In the genomic region with DNA sequence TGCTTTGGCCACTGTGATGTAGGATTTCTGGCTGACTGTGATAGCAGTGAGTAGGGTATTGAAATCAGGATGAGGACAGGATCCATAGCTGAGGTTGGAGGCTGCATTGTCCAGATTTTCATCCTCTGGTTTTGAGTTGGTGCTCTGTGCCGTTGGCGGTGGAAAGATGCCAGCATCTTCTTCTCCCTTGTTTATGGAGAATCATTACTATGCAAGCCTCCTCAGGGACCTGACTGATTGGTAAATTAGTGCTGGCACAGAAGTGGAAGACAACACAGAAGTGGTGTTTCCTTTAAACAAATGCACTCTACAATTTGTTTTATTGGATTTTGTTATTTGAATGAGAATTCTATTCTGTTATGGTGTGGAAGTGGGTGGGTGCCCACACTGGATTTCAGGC, we compare ENCODE assay signal across 16 mouse cellular contexts.
"Had no signal": no experiment of that assay in that cellular context is flagged by ENCODE, and none has a peak within 500 bp of the region (broad histone marks: within the 10 kb centered on the region; RNA-seq: fewer than 3 reads in every experiment).

No protein-coding gene starts in this region.

- H3K27ac ChIP-seq: kidney, postnatal 0 days; layer of hippocampus, adult 2 months; liver, embryonic 13.5 days; midbrain, embryonic 15.5 days; stomach, embryonic 15.5 days had no signal

- H3K27me3 ChIP-seq: midbrain, embryonic 15.5 days; stomach, embryonic 15.5 days had no signal

- H3K4me3 ChIP-seq: layer of hippocampus, adult 2 months; liver, embryonic 13.5 days; midbrain, embryonic 15.5 days; myocyte; stomach, embryonic 15.5 days had no signal

- H3K36me3 ChIP-seq: liver, embryonic 13.5 days; midbrain, embryonic 15.5 days; stomach, embryonic 15.5 days had no signal

- H3K9me3 ChIP-seq: liver, embryonic 13.5 days; midbrain, embryonic 15.5 days; stomach, embryonic 15.5 days had no signal

- ATAC-seq: midbrain, embryonic 15.5 days had no signal

- H3K4me2 ChIP-seq: liver, embryonic 13.5 days; midbrain, embryonic 11.5 days; midbrain, embryonic 15.5 days; stomach, embryonic 15.5 days had no signal

- H3K9ac ChIP-seq: liver, embryonic 13.5 days; midbrain, embryonic 15.5 days; stomach, embryonic 15.5 days had no signal

- DNase-seq: kidney, adult 18-20 months; layer of hippocampus, adult 9-11 months; liver, embryonic 13.5 days; lung, adult 2 months; lung, postnatal 14 days; lung, postnatal 4 days; retina, postnatal 1 day; right cerebral cortex, postnatal 25 days; spleen, adult 18-20 months; thymus, postnatal 25 days had no signal
